ENCODE assay signal across 13 mouse cellular contexts in the genomic region with DNA sequence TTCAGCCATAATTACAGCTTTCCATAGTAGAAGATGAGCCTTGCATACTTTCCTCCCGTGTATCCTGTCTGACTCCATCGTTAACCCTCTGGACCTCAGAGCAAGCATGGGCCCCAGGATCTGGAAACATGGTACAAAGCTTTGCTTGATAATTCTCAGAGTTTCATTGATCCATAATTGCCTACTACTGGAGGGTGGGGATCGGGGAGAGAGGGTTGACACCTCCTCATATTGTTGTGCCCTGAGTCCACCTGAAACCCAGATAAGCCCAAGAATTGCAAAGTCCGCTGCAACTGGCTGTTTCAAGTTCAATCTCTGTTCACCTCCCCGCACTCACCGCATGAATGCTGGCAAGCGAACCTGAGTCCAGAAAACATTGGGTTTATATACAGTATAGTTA.
"Had no signal": no experiment of that assay in that cellular context is flagged by ENCODE, and none has a peak within 500 bp of the region (broad histone marks: within the 10 kb centered on the region; RNA-seq: fewer than 3 reads in every experiment).

No protein-coding gene starts in this region.

- ATAC-seq: liver, postnatal 0 days had no signal

- H3K9me3 ChIP-seq: limb, embryonic 15.5 days; lung, embryonic 15.5 days; midbrain, embryonic 15.5 days; neural tube, embryonic 13.5 days had no signal

- H3K27ac ChIP-seq: limb, embryonic 15.5 days; liver, embryonic 14.5 days; lung, embryonic 15.5 days; midbrain, embryonic 15.5 days; neural tube, embryonic 13.5 days had no signal

- H3K27me3 ChIP-seq: limb, embryonic 15.5 days; lung, embryonic 15.5 days; midbrain, embryonic 15.5 days; neural tube, embryonic 13.5 days had no signal

- DNase-seq: kidney, adult 11 months; kidney, adult 9 months; kidney, postnatal 25 days; liver, postnatal 0 days; lung, postnatal 14 days had no signal

- H3K4me2 ChIP-seq: limb, embryonic 15.5 days; liver, embryonic 11.5 days; lung, embryonic 15.5 days; midbrain, embryonic 11.5 days; midbrain, embryonic 15.5 days; neural tube, embryonic 13.5 days had no signal

- H3K4me3 ChIP-seq: limb, embryonic 15.5 days; lung, embryonic 15.5 days; midbrain, embryonic 15.5 days; myocyte; neural tube, embryonic 13.5 days had no signal

- H3K36me3 ChIP-seq: limb, embryonic 15.5 days; lung, embryonic 15.5 days; midbrain, embryonic 15.5 days; neural tube, embryonic 13.5 days had no signal

- H3K9ac ChIP-seq: limb, embryonic 15.5 days; liver, embryonic 14.5 days; liver, postnatal 0 days; lung, embryonic 15.5 days; midbrain, embryonic 15.5 days; neural tube, embryonic 13.5 days had no signal
